Mouse (Mus musculus) v-Abl transformed pro-B cells (cell line): ENCODE data around the gene Casp14.

Experiments used
- in situ Hi-C, 2 experiments: fragments of 400-800 bp; cut with MboI; formaldehyde crosslinking; loops; one replicate each; pipeline ENCODE4 v1.15.1; 2025; ENCODE audit not compliant: unreplicated experiment in 2 of 2

Casp14 gene

DNA sequence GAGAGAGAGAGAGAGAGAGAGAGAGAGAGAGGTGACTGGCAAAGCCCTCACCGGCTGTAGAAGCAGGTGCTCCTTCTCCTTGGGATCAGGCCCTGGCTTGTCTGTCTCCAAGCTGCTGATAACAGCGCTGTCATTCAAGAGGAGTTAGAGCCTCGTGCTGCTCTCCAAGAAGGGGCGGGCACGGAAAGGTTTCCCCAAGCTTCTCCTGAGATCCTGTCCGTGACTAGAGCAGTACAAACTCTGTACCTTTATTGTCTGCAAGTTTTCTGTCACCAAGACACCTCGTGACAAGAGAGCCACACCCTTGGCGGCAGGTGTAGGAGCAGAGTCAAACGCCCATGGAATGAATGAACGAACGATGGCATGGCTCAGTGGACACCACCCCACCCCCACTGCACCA, at the start of gene Casp14:
Gene Casp14 (minus strand): TSS at position 239 of the 400 bp plus-strand sequence.
- in situ Hi-C loops: no loop called here

DNA sequence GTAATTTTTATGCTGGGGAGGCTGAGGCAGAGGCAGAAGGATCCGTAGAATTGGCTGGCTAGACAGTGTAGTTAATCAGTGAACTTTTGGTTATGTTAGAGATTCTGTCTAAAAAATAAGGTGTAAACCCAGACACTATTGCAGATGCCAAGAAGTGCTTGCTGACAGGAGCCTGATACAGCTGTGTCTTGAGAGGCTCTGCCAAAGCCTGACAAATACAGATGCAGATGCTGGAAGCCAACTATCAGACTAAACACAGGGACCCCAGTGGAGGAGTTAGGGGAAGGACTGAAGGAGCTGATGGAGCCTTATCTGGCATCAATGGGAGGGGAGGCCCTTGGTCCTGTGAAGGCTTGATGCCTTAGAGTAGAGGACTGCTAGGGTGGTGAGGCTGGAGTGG, 47.5 kb upstream of the Casp14 start:
- in situ Hi-C loops: loop anchor here (25.0 kb wide), 2 partner anchors 253 to 872 kb away; partner anchors contain the start of genes Odf3l2 (in 1 of the 2), Olfr1358 (in 1 of the 2) and Shc2 (in 1 of the 2)

DNA sequence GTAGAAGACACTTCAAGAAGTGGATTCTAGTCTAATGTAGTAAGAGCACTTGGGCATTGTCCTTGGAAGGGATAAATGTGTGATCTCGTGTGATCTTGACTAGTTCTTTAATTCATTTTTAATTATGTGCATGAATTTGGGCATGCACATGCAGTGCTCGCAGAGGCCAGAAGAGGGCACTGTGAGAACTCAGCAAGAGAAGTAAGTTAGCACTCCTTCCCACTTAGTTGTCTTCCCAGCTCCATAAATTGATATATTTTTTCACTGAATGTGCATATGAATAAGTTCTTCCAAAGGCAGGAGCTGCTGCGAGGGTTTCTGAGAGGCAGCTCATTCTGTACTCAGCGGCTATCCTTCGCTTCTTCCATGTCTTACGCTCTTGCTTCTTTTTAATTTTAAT, 37.9 kb upstream of the Casp14 start:
- in situ Hi-C loops: loop anchor here (5.0 to 25.0 kb wide), 6 partner anchors 244 to 889 kb away; partner anchors contain the start of genes Odf3l2 (in 2 of the 2), Olfr1358 (in 1 of the 2) and Shc2 (in 1 of the 2)

DNA sequence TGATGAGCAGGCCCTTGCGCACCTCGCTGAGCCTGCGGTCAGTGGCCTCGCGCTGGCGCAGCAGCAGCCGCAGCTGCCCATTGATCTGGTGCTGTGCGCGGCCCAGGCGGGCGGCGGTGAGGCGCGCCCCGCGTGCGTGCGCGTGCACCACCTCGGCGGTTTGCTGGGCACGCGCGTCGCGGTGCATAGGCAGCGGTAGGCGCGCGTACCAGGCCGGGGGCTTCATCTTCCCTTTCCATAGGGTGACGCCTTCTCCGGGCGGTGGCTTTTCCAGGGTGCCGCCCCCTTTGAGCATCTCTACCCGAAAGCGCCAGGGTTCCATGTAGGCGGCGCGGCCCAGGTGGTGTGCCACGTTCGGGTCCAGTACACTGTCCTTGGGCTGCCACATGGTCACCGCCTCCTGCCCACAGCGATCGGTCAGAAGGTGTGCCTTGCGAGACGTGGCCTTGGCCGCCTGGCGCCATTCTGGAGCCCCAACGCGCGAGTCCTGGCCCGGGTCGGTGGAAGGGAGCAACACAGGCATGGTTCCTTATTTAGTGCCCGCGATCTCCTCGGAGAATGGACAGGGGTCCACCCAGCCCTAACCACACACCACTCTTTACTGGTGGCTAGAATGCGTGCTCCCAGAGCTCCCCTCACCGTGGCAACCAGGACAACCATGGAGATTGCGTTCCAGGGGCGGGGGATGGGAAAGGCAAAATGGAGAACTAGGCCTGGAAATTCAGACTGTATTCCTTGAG, 34.5 kb upstream of the Casp14 start, which contains the start of gene Ccdc105:
Gene Ccdc105 (minus strand): TSS at position 614 of the 740 bp plus-strand sequence.
- in situ Hi-C loops: loop anchor here (10.0 to 25.0 kb wide), 4 partner anchors 240 to 892 kb away; partner anchors contain the start of genes Odf3l2 (in 2 of the 2), Olfr1358 (in 1 of the 2) and Shc2 (in 1 of the 2)

DNA sequence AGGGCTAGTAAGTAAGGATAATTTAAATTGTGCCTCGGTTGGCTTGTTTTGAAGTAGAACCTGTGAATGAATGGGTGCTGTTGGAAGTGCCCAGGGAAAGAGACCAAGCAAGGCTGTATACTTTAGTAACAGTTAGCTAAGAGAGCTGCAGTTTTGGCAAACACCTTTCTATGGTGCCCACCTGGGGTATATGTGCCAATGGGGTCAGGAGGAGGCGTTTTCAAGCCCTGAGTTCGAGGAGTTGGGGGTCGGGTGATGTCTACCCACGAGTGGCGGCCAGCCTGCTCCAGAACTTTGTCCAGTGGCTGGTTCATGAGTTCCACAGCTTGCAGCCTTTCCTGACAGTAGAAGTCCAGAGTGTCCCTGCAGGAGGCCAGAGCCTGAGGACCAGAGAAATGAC, 30.9 kb upstream of the Casp14 start:
- in situ Hi-C loops: no loop called here

DNA sequence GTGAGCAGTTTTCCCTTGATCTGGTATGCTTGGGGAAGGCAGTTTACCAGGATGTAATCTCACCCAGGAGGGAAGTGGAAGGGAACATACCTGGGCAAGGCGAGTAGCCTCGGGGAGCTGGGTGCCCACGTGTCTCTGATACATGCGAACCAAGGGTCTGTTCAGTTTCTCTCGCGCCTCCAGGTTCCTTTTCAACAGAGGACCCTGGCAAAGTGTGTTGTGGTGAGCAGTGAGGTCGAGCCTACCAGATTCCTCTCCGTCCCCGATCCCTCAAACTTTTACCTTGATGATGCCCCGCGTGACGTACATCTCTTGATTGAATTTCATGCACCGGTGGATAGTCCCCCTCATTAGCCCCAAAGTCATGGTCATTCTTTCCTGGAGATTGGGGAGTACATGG, 30.1 kb upstream of the Casp14 start:
- in situ Hi-C loops: no loop called here

DNA sequence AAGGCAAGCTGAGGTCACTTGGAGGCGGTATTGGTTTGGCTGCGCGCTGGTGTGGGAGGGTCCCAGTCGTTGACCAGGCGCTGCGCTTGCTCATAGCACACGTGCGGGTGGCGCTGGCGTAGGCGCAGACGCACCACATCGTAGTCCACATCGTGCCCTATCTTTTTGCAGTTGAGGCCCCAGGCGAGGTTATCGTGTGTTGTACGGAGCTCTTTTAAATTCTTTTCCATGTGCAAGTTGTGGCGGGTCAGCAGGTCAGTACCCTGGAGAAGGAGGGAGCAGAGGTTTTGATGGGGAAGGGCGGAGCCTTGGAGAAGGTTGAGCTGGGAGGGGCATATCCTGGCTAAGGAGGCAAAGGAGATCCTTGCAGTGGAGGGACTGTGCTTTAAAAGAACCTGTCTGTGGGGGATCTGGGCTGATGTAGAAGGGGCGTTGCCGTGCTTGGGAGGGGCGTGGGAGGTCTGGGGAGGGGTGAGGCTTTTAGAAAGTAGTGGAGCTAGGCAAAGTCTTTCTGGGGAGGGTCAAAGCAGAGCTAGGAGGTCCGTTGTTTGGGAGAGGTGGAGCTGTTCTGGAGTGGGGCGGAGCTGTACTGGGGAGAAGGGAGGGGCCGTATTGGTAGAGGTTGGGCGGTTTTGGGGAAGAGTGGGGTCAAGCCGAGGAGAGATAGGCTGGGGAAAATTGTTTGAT, 29.1 kb upstream of the Casp14 start:
- in situ Hi-C loops: no loop called here

DNA sequence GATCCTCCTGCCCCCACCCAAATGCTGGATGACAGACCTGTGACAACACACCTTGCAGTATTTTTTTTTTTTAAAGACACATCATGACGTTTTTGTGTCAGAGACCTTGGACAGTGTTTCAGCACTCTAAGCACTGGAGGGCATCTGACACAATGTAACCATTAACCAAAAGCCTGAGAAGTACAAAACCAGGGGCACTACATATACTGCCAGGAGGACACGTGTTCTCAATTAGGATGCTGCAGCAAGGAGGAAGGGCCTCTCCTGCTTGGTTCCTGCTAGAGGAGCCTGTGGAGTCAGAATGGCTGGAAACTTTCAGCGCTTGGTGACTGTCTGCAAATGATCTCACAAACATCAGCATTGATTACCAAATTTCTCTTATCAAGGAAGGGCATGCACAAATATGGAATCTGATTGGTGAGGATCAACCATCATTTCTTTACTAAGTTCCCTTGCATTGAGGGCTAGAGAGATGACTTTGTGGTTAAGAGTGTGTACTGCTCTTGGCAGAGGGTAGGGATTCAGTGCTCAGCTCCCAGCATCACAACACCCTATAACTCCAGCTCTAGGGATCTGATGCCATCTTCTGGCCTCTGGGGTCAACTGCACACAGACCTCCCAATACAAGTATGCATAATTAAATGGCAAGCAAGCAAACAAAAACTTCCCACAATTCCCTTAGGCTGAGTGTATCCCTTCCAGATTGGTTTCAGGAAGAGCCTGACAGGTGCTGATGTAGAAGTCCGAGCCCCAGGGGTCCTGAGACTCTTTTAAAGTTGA, 27.5 kb upstream of the Casp14 start:
- in situ Hi-C loops: no loop called here

DNA sequence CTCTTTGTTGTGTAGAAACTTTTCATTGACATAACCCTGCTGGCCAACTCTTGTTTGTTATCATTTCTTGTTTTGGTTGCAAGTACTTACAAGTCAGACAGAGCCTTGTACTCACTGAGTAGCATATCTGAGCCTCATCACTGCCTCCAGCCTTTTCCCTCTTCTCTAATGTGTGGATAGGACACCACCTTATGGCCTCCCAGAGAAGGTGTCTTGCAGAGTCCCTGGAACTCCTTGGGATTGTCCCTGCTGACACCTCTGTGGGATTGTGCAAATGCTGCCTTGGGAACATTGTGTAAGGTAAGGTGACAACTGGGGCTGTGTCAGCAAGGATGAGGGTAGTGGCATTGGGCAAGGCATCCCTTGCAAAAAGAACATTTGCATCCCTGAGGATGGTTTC, 25.6 kb upstream of the Casp14 start:
- in situ Hi-C loops: no loop called here

DNA sequence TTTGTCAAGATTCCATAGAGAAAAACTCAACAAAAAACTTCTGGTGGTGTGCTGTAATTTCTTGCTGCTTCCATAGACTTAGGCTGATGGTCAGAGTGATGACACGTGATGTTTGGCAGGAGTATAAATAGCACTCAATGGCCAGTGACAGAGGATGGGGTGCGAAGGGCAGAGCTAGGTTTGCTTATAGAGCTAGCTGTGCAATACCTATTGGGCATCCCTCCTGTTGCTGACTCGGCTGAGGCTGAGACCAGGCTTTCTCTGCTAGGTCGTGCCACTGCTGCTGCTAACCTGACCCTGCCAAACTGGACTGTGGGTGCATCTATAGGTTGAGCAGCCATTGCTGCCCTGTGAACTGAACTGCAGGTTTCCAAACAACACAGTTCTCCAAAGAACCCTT, 21.7 kb upstream of the Casp14 start:
- in situ Hi-C loops: no loop called here

DNA sequence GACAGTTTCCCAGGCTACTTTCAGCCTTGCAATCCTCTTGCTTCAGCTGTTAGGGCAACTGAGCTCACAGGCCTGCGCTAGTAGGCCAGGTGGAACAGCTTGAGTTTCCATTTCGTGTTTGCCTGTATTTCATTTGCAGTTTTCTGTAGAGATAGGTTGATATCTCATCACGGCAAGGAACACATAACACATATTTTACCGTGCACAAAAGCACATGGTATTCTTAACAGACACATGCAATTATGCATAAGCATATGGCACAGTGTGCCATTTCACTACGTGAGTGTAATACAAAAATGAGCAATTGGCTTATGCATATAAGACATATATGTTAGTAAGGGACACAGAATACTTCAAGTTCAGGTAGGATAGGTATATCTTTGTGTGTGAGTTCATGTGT, 9.8 kb upstream of the Casp14 start:
- in situ Hi-C loops: no loop called here

DNA sequence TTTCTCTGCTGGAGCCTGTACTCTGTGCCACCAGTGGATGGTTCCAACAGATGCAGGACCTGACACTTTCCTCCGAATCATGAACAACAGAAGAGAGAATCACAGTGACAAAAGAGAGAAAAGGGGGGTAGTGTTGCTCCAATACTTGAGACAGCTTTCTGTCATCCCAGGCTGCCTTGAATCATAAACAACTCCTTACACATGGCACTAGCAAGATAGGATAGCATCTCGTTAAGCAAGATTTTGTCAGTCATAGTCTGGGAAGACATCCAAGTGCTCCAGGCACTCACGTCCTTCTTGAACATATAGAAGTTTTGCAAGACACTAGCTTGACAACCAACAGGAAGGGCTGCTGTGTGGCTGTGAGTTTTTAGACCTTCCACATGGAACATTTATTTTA, 8.9 kb upstream of the Casp14 start:
- in situ Hi-C loops: no loop called here

DNA sequence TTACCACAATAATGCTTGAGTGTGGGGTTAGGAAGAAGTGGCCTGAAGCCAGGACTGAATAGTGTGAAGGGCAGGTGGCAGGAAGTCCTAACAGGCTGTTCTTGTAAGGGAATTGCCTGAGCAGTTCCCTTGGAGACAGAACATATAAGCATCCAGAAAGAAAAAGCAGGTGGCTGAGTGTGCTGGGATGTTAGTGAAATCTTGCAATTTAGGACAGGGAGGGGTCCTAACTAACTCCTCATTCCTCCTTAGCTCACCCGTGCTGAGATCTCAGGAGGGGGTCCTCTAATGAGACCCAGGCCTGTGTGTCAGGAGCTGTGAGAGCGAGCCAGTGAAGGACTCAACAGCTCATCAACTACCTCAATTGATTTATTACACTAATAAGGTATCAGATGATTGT, 5.3 kb upstream of the Casp14 start:
- in situ Hi-C loops: no loop called here

DNA sequence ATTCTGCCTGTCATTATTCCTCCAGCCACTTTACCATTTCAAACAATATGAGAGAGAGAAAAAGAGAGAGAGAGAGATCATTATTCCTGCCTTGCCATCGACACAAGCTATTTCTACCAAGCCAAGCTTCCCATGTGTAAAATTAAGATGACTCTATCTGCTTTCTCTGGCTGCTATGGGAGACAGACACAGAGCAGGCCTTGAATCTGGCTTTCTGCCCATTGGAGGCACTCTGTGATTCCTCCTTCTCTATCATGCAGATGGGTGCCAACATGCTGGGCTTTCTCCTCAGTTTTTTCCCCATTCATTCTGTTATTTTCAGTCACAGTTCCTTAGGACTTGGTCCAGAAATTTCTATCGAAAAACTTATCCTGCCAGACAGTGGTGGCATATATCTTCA, 4.6 kb upstream of the Casp14 start:
- in situ Hi-C loops: no loop called here

DNA sequence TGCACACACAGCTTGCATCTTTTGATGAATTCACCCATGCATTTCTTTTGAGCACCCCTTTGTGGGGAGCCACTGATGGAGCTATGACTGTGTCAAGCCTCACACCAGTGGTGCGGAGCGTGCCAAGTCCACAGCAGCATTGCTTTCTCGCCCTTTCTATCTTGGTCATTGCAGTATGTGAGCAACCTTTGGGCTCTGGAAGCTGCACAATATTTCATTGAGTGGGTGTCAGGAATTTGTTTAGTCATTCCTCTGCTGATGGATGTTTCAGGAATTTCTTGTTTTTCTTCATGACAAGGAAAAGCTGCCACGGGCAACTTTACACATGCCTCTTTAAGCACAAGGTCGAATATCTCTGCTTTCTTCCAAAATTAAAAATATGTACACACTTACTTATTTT, 3.9 kb upstream of the Casp14 start:
- in situ Hi-C loops: no loop called here

DNA sequence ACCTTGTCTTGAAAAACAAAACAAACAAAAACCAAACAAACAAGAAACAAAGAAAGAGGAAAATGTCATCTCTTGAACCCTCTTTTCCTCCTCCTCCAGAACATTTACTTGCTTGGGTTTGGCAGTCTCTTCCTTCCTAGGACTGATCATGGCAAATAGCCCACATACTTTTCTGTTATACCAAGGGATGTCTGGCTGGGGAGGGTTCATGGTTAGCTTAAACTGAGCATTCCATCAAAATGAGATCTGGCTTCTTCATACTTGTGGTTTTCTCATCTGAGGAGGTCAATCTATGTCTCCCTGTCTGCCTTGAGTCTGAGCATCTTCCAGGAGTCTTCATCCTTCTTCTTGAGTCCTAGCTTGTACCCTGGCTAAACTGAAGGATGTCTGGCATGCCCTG, 1.9 kb downstream of the Casp14 start:
- in situ Hi-C loops: no loop called here

DNA sequence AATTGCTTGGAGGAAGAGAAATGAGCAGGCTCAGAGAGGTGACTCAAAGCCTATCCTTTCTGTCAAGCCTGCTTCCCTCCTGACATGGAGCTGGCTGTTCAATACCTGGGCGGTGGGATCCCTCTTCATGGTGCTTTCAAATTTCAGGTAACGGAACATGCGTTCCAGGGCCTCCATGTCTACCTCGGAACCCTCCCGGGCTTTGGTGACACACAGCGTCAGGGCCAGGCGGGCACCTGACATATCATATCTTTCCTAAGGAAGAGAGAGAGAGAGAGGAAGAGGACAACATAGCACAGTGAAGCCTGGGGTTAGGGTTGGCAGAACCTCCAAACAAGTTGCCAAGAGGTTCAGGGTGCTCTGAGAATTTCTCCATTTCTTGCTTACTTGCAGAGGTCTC, 2.9 kb downstream of the Casp14 start:
- in situ Hi-C loops: no loop called here

DNA sequence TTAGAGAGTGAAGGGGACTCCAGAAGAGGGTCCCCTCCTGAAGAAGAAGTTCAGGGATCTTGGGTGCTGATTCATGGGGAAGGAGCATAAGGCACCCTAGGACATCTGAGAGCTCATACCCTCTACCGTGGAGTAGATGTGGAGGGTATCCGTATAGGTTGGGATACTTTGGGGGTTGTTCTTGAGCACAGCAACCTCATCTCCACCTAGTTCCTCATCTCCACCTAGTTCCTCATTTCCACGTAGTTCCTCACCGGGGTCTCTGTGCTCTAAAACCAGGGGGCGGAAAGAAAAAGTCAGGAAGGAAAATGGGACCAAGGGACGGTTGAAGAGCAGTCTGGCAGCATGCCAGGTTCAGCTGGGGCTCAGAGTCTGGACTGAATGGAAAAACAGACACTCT, 4.0 kb downstream of the Casp14 start:
- in situ Hi-C loops: no loop called here

DNA sequence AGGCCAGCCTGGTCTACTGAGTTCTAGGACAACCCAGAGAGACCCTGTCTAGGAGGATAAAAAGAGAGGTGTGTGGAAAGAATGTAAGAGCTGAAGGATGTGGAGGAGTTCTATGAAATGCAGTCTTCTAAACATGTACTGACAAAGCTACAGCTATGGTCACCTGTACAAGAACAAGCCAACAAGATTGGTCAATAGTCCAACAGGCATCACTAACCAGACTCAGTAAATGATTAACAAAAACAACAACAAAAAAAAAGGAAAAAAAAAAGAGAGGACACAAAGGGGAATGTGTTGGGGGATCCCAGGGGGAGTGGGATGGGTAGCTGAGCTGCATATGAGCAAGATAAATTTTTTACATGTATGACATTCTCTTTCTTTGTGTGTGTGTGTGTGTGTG, 7.4 kb downstream of the Casp14 start:
- in situ Hi-C loops: no loop called here

DNA sequence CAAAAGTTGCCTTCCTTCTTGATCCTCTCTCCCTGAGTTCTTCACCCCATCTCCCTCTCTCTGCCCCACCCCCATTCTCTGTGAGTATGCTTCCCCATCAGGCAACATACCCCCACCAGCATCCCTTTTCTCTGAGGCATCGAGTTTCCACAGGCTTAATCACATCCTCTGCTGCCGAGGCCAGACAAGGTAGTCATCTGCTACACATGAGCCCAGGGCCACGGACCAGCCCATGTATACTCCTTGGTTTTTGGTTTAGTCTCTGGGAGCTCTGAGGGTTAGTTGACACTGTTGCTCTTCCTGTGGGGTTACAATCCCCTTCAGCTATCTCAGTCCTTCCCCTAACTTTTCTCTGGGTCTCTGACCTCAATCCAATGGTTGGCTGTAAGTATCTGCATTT, 17.2 kb downstream of the Casp14 start:
- in situ Hi-C loops: no loop called here

DNA sequence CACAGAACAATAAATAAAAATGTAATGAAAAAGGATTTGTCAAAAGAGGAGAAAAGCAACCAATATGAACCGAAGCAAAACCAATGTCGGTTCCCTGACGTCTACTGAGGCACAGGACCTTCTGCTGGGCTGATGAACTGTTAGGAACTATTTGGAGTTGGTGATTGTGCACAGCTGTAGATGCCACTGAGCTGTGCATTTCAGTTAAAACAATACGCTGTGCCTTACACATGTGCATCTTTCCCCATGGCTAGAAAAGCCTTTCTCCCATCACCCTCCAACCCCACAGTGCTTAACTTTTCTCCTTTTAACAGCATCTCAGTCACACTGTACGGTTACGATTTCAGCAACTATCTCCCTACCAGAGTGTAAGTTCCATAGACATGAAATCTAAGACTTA, 28.1 kb downstream of the Casp14 start:
- in situ Hi-C loops: no loop called here
